Mouse (Mus musculus) C2C12 (cell line): ENCODE results near the gene 2810408A11Rik. TPM values are rescaled to one million over a fixed set of nuclear protein-coding genes. Genes with fewer than 3 reads are reported as not detected.
"Not testable (repeated sequence)": the region's sequence is repeated elsewhere in the genome, so short reads cannot be mapped to it uniquely, and the experiment has no call there.

Source experiments
- H3K27me3 ChIP-seq: one replicate; pipeline ENCODE4 v1.6.1; 2011; ENCODE audit not compliant: control insufficient read depth, insufficient read depth, insufficient read length
- H3K36me3 ChIP-seq: one replicate; pipeline ENCODE4 v1.6.1; 2011; ENCODE audit not compliant: control insufficient read depth, insufficient read depth
- H3K4me3 ChIP-seq: one replicate; pipeline ENCODE4 v1.5.1; 2011; ENCODE audit warnings: mild to moderate bottlenecking, control low read depth; ENCODE audit not compliant: poor library complexity, insufficient read depth, severe bottlenecking
- H3K79me2 ChIP-seq: one replicate; pipeline ENCODE4 v1.6.1; 2011; ENCODE audit not compliant: control insufficient read depth, insufficient read depth
- H3K79me3 ChIP-seq: one replicate; pipeline ENCODE4 v1.6.1; 2011; ENCODE audit warnings: low read depth, control low read depth
- H3ac ChIP-seq: one replicate; pipeline ENCODE3; 2011; ENCODE audit warnings: low read depth; ENCODE audit not compliant: control insufficient read depth, insufficient read length
- CEBPB ChIP-seq: IDR thresholded peaks from one replicate; pipeline ENCODE4 v1.6.1; 2011; ENCODE audit warnings: low read depth, mild to moderate bottlenecking, control low read depth, moderate library complexity
- CTCF ChIP-seq: IDR thresholded peaks from one replicate; pipeline ENCODE4 v1.5.1; 2011; ENCODE audit not compliant: control insufficient read depth, insufficient read depth, insufficient read length
- FOSL1 ChIP-seq: IDR thresholded peaks from one replicate; pipeline ENCODE4 v1.8.0; 2011; ENCODE audit warnings: mild to moderate bottlenecking, low read length; ENCODE audit not compliant: poor library complexity, insufficient read depth, severe bottlenecking
- MAX ChIP-seq: IDR thresholded peaks from one replicate; pipeline ENCODE4 v1.6.1; 2011; ENCODE audit warnings: mild to moderate bottlenecking, control low read depth
- MYOD1 ChIP-seq: IDR thresholded peaks from one replicate; pipeline ENCODE4 v1.6.1; 2011; ENCODE audit warnings: low read depth; ENCODE audit not compliant: control insufficient read depth, insufficient read length
- MYOG ChIP-seq: IDR thresholded peaks from one replicate; pipeline ENCODE4 v1.6.1; 2011; ENCODE audit not compliant: control insufficient read depth, insufficient read length; ENCODE audit errors: extremely low read depth
- USF1 ChIP-seq: IDR thresholded peaks from one replicate; pipeline ENCODE4 v1.6.1; 2011; ENCODE audit warnings: low read depth, mild to moderate bottlenecking, control low read depth, moderate library complexity
- polyA plus RNA-seq: library from polyadenylated mRNA; unstranded; fragments of >200 nt; fragmentation: generic; extraction: Trizol; gene quantifications from one replicate; pipeline ENCODE4 v1.2.1, GENCODE M21; 2012; ENCODE audit warnings: missing spikeins

The 2810408A11Rik gene
- polyA plus RNA-seq, 1 experiment, result 2.4 TPM

GRCm38 (mm10) chr11:69919661-69920265, 19.0 kb upstream of the 2810408A11Rik start:
- Histone ChIP-seq H3K4me3 (peak overlapping the region; percentile 100), H3K36me3 (peaks cover 54% of the 10 kb centered on the region), H3K27me3 (no peaks in the 10 kb centered on the region), H3K79me2 (peaks cover 70% of the 10 kb centered on the region), H3ac (peak overlapping the region; percentile 98), H3K79me3 (peaks cover 50% of the 10 kb centered on the region)
- peak; percentile 72 for TF ChIP-seq MAX
- TF ChIP-seq MYOD1, result no peak

GRCm38 (mm10) chr11:69919053-69919452, 18.3 kb upstream of the 2810408A11Rik start:
- peak overlapping the region; percentile 42 for H3ac ChIP-seq
- peaks cover 50% of the 10 kb centered on the region for H3K79me3 ChIP-seq
- peaks cover 58% of the 10 kb centered on the region for H3K36me3 ChIP-seq
- TF ChIP-seq MYOD1 (no peak), MAX (no peak), MYOG (no peak), FOSL1 (no peak), CTCF (no peak), CEBPB (no peak), USF1 (no peak)
- H3K4me3 ChIP-seq, result peak overlapping the region; percentile 100
- H3K27me3 ChIP-seq, result no peaks in the 10 kb centered on the region
- H3K79me2 ChIP-seq, result peaks cover 77% of the 10 kb centered on the region

GRCm38 (mm10) chr11:69918118-69918517, 17.3 kb upstream of the 2810408A11Rik start:
- Histone ChIP-seq H3K4me3 (no peak overlapping the region), H3K79me2 (peaks cover 78% of the 10 kb centered on the region), H3K36me3 (peaks cover 63% of the 10 kb centered on the region), H3K79me3 (peaks cover 50% of the 10 kb centered on the region), H3ac (no peak overlapping the region), H3K27me3 (no peaks in the 10 kb centered on the region)
- TF ChIP-seq CTCF, result no peak
- TF ChIP-seq CEBPB, result no peak
- no peak for TF ChIP-seq MAX
- no peak for TF ChIP-seq USF1
- no peak for TF ChIP-seq MYOG
- no peak for TF ChIP-seq FOSL1
- TF ChIP-seq MYOD1, result no peak

- no peaks in the 10 kb centered on the region for H3K27me3 ChIP-seq
- no peak for TF ChIP-seq CEBPB
- TF ChIP-seq MAX, result no peak
- no peak for TF ChIP-seq CTCF
- TF ChIP-seq USF1, result no peak
- no peak for TF ChIP-seq MYOD1
- TF ChIP-seq MYOG, result no peak
- no peak for TF ChIP-seq FOSL1
- H3K79me3 ChIP-seq, result peaks cover 50% of the 10 kb centered on the region
- H3K79me2 ChIP-seq, result peaks cover 77% of the 10 kb centered on the region
- H3K4me3 ChIP-seq, result no peak overlapping the region
- H3ac ChIP-seq, result no peak overlapping the region
- peaks cover 69% of the 10 kb centered on the region for H3K36me3 ChIP-seq
These were observed 16.7 kb upstream of the 2810408A11Rik start for GRCm38 (mm10) chr11:69917379-69917948.

GRCm38 (mm10) chr11:69916652-69917378, 16.0 kb upstream of the 2810408A11Rik start:
- Histone ChIP-seq H3K79me2 (peaks cover 72% of the 10 kb centered on the region), H3K79me3 (peaks cover 50% of the 10 kb centered on the region), H3K36me3 (peaks cover 76% of the 10 kb centered on the region)
- not testable (repeated sequence) for H3ac ChIP-seq, H3K27me3 ChIP-seq, H3K4me3 ChIP-seq
